In genomic region chr5:64486761-64487160, GRCm38 (mm10) we compare ENCODE assay signal across 26 mouse cellular contexts.
DNase-seq lines count a peak whose midpoint lies in the region; ATAC-seq and TF ChIP-seq lines count a peak whose summit lies in the region.
"Had no signal": no experiment of that assay in that cellular context is flagged by ENCODE, and none has a peak within 500 bp of the region (broad histone marks: within the 10 kb centered on the region; RNA-seq: fewer than 3 reads in every experiment).

No protein-coding gene starts in this region.

- H3K27me3 ChIP-seq in spleen, adult 2 months (ENCODE audit: control insufficient read depth, insufficient read depth, low read length), result no peaks in the 10 kb centered on the region
- peaks cover 5% of the 10 kb centered on the region for H3K27me3 ChIP-seq in CH12.LX (replicated peaks)
- H3K27me3 ChIP-seq in forebrain, embryonic 15.5 days, result no peaks in the 10 kb centered on the region
- H3K27me3 ChIP-seq: embryonic facial prominence, embryonic 13.5 days; forebrain, embryonic 12.5 days; hindbrain, embryonic 12.5 days; hindbrain, embryonic 15.5 days; Patski had no signal

- no peak for TF ChIP-seq EP300 in CH12.LX (IDR thresholded peaks at IDR 0.05; ENCODE audit: low read length)

- no peaks in the 10 kb centered on the region for H3K36me3 ChIP-seq in spleen, adult 2 months (ENCODE audit: control insufficient read depth, insufficient read depth, low read length)
- H3K36me3 ChIP-seq in CH12.LX (replicated peaks in 1 of 2; ENCODE audit: control insufficient read depth in 1 of 2, insufficient read depth in 1 of 2, low read length in 1 of 2), result no peaks in the 10 kb centered on the region
- H3K36me3 ChIP-seq in forebrain, embryonic 15.5 days, result no peaks in the 10 kb centered on the region
- H3K36me3 ChIP-seq: embryonic facial prominence, embryonic 10.5 days; embryonic facial prominence, embryonic 13.5 days; forebrain, embryonic 12.5 days; hindbrain, embryonic 12.5 days; hindbrain, embryonic 15.5 days had no signal

- no peak for TF ChIP-seq POLR2A in spleen, adult 2 months (IDR thresholded peaks at IDR 0.05; ENCODE audit: low read depth, low read length)
- no peak for TF ChIP-seq POLR2A in CH12.LX (IDR thresholded peaks at IDR 0.05; ENCODE audit: low read depth, low read length)

- dilution Hi-C loops in CH12.LX (cut with MboI; ENCODE audit: extremely low pct_ligation_motif_present, extremely low pct_unique_long_range_greater_than_20kb, low sequenced_read_pairs), result no loop called here

- TF ChIP-seq CTCF in spleen, adult 2 months (IDR thresholded peaks at IDR 0.05; ENCODE audit: extremely low read depth, insufficient read depth, insufficient read length, insufficient replicate concordance), result no peak
- TF ChIP-seq CTCF in CH12.LX (conservative IDR thresholded peaks at IDR 0.05 in 1 of 2, IDR thresholded peaks at IDR 0.05 in 1 of 2; ENCODE audit: low read depth in 2 of 2, low read length in 2 of 2), result no peak

- no peak for TF ChIP-seq RAD21 in CH12.LX (IDR thresholded peaks at IDR 0.05; ENCODE audit: low read depth, low read length)

- no peak for ATAC-seq in forebrain, embryonic 15.5 days (replicated peaks)
- ATAC-seq: forebrain, embryonic 16.5 days; inflammation-experienced regulatory T-cells, adult 6 months; Patski had no signal

- H3K4me3 ChIP-seq in spleen, adult 2 months (ENCODE audit: extremely low read depth, insufficient read depth, insufficient read length), result no peak overlapping the region
- no peak overlapping the region for H3K4me3 ChIP-seq in CH12.LX (replicated peaks in 1 of 3; ENCODE audit: low read depth in 2 of 3, low read length in 2 of 3, poor library complexity in 1 of 3)
- no peak overlapping the region for H3K4me3 ChIP-seq in forebrain, embryonic 15.5 days
- H3K4me3 ChIP-seq: embryonic facial prominence, embryonic 10.5 days; embryonic facial prominence, embryonic 13.5 days; erythroblast, embryonic 14.5 days; forebrain, embryonic 12.5 days; heart, adult 2 months; hindbrain, embryonic 12.5 days; hindbrain, embryonic 15.5 days had no signal

- H3K9ac ChIP-seq in CH12.LX (ENCODE audit: insufficient read depth, low read depth), result no peak overlapping the region
- H3K9ac ChIP-seq in forebrain, embryonic 15.5 days (replicated peaks), result no peak overlapping the region
- H3K9ac ChIP-seq: embryonic facial prominence, embryonic 13.5 days; forebrain, embryonic 12.5 days; hindbrain, embryonic 12.5 days; hindbrain, embryonic 15.5 days had no signal

- peaks cover 35% of the 10 kb centered on the region for H3K4me1 ChIP-seq in spleen, adult 2 months (ENCODE audit: control insufficient read depth, insufficient read depth, insufficient read length)
- peaks cover 8 to 26% of the 10 kb centered on the region in 2 experiments; a peak in 3 of 4 replicates for H3K4me1 ChIP-seq in CH12.LX (ENCODE audit: control insufficient read depth in 1 of 2, insufficient read depth in 2 of 2)
- H3K4me1 ChIP-seq in forebrain, embryonic 15.5 days, result peaks cover 9% of the 10 kb centered on the region

- in situ Hi-C loops in CH12.LX (cut with MboI; ENCODE audit: low pct_ligation_motif_present, low pct_unique_long_range_greater_than_20kb, low sequenced_read_pairs), result no loop called here

- peak in 1 of 2 experiments; percentile 32 for DNase-seq in spleen, adult 2 months (ENCODE audit: low read depth in 1 of 2, low spot score in 2 of 2)
- no peak for DNase-seq in spleen, postnatal 4 days (ENCODE audit: low spot score in 2 of 2)
- DNase-seq in CH12.LX (ENCODE audit: extremely low read depth), result peak; percentile 63
- DNase-seq in induced T-regulatory cell, adult 2 months (ENCODE audit: low read depth), result peak; percentile 56
- DNase-seq in adrenal gland, postnatal 10 days, result no peak
- no peak for DNase-seq in thymus, adult 18-20 months
- DNase-seq: adrenal gland, postnatal 14 days; cerebellum, adult 11-12 months; cerebellum, adult 8-10 months; cerebellum, postnatal 10 days; cerebellum, postnatal 36 days; embryo, embryonic 11 days; gastrocnemius, postnatal 10 days; gastrocnemius, postnatal 36 days; heart, adult 2 months had no signal

- 91% methylated on average over 1 of the region's 1 CpGs for WGBS in spleen, adult 2 months
- WGBS in forebrain, embryonic 15.5 days, result 100% methylated on average over 1 of the region's 1 CpGs

- H3K79me2 ChIP-seq in CH12.LX (replicated peaks; ENCODE audit: control insufficient read depth, extremely low read depth, insufficient read depth, poor library complexity, severe bottlenecking), result no peaks in the 10 kb centered on the region

- peak overlapping the region; percentile 97 for H3K27ac ChIP-seq in spleen, adult 2 months (ENCODE audit: insufficient read depth, low read length)
- H3K27ac ChIP-seq in CH12.LX (ENCODE audit: insufficient read depth, low read depth), result no peak overlapping the region
- H3K27ac ChIP-seq in forebrain, embryonic 15.5 days (replicated peaks), result no peak overlapping the region
- H3K27ac ChIP-seq: embryonic facial prominence, embryonic 10.5 days; embryonic facial prominence, embryonic 13.5 days; forebrain, embryonic 12.5 days; heart, adult 2 months; hindbrain, embryonic 12.5 days; hindbrain, embryonic 15.5 days had no signal

- H3K4me2 ChIP-seq in CH12.LX (ENCODE audit: insufficient read depth, low read depth, poor library complexity, severe bottlenecking), result no peak overlapping the region; the same call in 1 of the 2 replicates
- no peak overlapping the region for H3K4me2 ChIP-seq in forebrain, embryonic 15.5 days (replicated peaks)
- H3K4me2 ChIP-seq: embryonic facial prominence, embryonic 13.5 days; forebrain, embryonic 12.5 days; heart, embryonic 11.5 days; hindbrain, embryonic 12.5 days; hindbrain, embryonic 15.5 days had no signal

- H3K9me3 ChIP-seq in CH12.LX (replicated peaks; ENCODE audit: low read length), result no peaks in the 10 kb centered on the region
- no peaks in the 10 kb centered on the region for H3K9me3 ChIP-seq in forebrain, embryonic 15.5 days
- H3K9me3 ChIP-seq: embryonic facial prominence, embryonic 10.5 days; embryonic facial prominence, embryonic 13.5 days; hindbrain, embryonic 12.5 days; hindbrain, embryonic 15.5 days had no signal

TF ChIP-seq in CH12.LX, 34 proteins besides CTCF, POLR2A, EP300 and RAD21:
- TF ChIP-seq IRF4 (IDR thresholded peaks at IDR 0.05; ENCODE audit: low read depth, low read length) (no peak), BHLHE40 (IDR thresholded peaks at IDR 0.05; ENCODE audit: low read depth, low read length) (peak; percentile 20; the same call in 1 of the 2 replicates), ZKSCAN1 (IDR thresholded peaks at IDR 0.05; ENCODE audit: borderline replicate concordance, low read depth, low read length) (no peak), MXI1 (IDR thresholded peaks at IDR 0.05; ENCODE audit: low read depth, low read length) (no peak), NRF1 (IDR thresholded peaks at IDR 0.05; ENCODE audit: low read depth, low read length) (no peak), ETS1 (conservative IDR thresholded peaks at IDR 0.05; ENCODE audit: low read depth, low read length) (0 out of 2 replicates have a peak, but pooled peaks have one; percentile 16), KAT2A (IDR thresholded peaks at IDR 0.05; ENCODE audit: insufficient replicate concordance, low read length) (0 out of 2 replicates have a peak, but pooled peaks have one; percentile 23)

Comparison
In these comparisons a context has a peak if more than half of its experiments do, and no peak if none do; other contexts are left out.
1. DNase-seq: peak in CH12.LX (single experiment) and induced T-regulatory cell, adult 2 months (single experiment); none in spleen, postnatal 4 days (0 of 2), adrenal gland, postnatal 10 days (single experiment) and thymus, adult 18-20 months (0 of 2).